Mouse (Mus musculus): ENCODE measurements around the gene Rfc2.
A peak's percentile ranks its signal among the peaks of the same experiment; 100 is the strongest.

Rfc2 gene

GRCm38 (mm10) chr5:134607121-134607520 lies 26.0 kb downstream of the Rfc2 start:
- DNase-seq (ENCODE audit: low read depth, low spot score) = no peak

GRCm38 (mm10) chr5:134609916-134610643 lies 28.9 kb downstream of the Rfc2 start:
- DNase-seq (ENCODE audit: low read depth, low spot score) = no peak

DNA sequence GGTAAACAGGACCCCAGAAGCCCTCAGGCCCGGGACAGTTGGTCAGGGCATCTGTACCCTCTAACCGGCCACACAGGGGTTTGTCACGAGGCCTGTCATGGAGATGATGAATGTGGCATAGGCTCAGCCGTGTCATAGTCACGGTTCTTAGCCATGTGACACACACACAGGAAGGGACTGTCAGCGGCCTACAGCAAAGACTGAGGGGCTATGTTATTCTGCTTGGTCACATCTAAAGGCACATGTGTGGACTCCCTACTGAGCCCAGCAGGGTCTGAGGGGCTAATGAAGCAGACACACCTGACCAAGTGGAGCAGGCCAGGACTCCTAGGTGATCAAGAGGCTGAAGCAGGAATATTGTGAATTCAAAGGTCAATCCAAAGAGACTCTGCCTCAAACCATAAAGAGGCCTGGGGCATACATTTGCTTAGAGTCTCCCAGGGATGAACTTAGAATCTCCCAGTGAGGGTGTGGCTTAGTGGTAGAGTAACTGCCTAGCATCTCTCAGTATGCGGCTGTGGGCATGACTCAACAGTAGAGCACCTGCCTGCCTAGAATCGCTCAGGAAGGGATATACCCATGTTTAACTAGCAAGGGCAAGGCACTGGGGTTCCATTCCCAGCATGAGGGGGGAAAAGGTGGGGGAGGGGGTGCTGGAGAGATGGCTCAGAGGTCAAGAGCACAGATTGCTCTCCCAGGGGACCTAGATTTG lies 30.8 kb downstream of the Rfc2 start:
- no peak for DNase-seq (ENCODE audit: low read depth, low spot score)

DNA sequence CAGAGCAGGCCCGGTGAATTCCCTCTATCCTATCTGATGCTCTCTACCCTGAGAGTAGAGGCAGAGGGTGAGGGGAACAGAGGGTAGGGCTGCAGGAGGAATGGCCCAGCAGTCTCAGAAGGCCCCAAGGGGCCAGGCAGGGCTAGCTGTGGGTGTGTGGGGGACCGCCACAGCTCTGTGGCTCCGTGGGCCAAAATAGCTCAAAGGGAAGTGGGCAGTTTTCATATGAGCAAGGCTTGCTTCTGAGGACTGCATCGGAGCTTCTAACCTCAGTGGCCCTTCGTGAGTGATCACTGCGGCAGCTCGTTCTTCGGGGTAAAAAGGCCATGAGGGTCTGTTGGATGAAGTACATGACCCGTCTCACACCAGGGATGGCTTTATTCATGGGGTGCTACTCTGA lies 32.6 kb downstream of the Rfc2 start:
- no peak for DNase-seq (ENCODE audit: low read depth, low spot score)

DNA sequence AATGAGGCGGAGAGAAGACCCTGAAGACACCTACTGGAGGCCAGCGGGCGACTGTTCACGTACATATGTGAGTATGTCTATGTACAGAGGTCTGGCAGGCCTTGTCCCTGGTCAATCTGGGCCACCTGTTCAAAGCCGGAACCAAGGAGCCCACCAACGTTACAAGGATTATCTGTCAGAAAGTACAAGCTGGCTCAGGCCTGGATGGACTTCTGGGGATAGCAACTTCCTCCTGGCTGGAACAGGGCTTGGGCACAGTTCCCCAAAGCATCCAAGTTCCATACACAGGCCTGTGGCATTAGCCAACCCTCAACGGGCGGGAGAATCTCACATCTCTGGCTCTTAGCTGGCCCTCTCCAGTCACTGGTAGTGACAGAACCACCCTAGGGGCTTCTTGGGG lies 33.1 kb downstream of the Rfc2 start:
- no peak for DNase-seq (ENCODE audit: low read depth, low spot score)

DNA sequence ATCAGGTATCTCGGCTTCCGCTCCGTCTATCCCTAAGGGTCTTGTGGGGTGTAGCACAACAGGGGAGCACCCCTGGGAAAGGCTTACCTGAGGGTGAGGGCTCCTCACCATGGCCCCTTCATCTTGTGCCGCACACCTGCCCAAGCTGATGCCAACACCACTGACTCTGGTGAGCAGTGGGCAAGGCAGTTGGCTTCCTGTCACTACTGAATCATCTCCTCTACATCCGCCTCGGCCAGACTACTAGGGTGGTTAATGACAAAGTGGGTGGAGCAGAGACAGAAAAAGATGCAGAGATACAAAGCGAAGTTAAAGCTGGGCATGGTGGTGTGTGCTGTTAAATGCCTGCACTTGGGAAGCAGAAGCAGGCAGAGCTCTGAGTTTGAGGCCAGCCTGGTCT lies 33.6 kb downstream of the Rfc2 start, which contains the start of gene Lat2:
Gene Lat2, minus strand, starts transcription at position 224 of the 400 bp plus-strand sequence.
- DNase-seq (ENCODE audit: low read depth, low spot score) = no peak

- DNase-seq (ENCODE audit: low read depth, low spot score) = no peak
Measured at GRCm38 (mm10) chr5:134615380-134615779, 34.2 kb downstream of the Rfc2 start.

DNA sequence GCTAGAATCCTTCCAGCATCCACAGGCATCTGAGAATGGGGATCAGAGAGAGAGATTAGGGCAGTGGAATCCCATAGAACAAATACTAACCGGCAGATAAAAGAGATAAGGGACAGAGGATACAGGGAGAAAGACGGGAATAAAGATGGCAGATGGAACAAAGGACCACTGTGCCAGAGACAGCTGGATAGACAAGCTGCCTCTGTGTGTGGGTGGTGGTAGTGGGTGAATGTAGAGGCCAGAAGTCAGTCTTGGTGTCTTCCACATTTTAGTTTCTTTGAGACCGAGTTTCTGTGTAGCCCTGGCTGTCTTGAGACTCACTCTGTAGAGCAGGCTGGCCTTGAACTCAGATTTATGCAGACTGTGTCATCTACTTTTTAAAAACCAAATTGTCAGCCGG lies 34.6 kb downstream of the Rfc2 start:
- no peak for DNase-seq (ENCODE audit: low read depth, low spot score)

DNA sequence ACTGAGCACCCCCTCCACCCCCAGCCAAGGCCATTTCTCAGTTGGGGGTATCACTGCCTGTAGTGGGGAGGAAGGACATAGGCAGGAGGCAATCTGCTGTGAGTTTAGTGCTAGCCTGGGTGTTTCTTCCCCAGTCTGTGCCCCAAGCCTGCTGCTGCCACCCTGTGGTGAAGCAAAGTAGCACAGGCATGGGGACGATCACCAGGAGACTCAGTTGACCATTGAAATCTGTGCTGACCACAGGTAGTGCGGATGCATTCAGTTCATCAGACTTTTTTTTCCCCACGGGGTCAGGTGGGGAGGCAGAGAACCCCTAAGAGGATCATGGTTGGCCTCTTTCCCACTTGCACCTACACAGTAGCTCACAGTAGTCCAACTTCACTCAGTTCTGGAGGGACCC lies 35.9 kb downstream of the Rfc2 start:
- no peak for DNase-seq (ENCODE audit: low read depth, low spot score)

- no peak for DNase-seq (ENCODE audit: low read depth, low spot score)
Measured at GRCm38 (mm10) chr5:134620457-134620856, 39.3 kb downstream of the Rfc2 start.

DNA sequence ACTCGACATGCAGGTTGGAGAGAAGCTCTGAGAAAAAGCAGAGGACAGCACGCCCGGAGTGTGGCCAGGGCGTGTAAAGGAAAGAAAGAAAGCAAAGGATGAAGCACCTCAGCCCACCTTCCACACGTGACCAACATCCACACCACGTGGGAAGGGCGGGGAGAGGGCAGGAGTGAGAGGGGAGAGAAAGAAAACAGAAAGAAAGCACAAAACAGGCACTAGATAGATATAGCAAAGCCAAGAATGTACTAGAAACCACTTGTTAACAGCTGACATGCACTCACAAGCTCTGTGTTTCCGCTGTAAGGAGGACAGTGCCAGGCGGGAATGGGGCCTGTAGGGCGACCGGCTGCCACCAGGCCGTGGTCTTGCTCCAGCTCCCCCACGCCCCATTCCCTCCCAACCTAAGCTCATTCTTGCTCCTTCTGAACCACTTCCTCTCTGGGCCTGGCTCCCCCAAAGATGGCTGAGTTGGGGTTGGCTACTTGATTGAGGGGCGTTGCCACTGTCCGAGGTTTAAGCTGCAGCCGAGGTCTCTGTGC lies 40.0 kb downstream of the Rfc2 start:
- no peak for DNase-seq (ENCODE audit: low read depth, low spot score)

- no peak for DNase-seq (ENCODE audit: low read depth, low spot score)
Measured at GRCm38 (mm10) chr5:134622069-134622468, 40.9 kb downstream of the Rfc2 start.

GRCm38 (mm10) chr5:134629508-134629907 lies 48.3 kb downstream of the Rfc2 start:
- DNase-seq (ENCODE audit: low read depth, low spot score) = no peak

DNA sequence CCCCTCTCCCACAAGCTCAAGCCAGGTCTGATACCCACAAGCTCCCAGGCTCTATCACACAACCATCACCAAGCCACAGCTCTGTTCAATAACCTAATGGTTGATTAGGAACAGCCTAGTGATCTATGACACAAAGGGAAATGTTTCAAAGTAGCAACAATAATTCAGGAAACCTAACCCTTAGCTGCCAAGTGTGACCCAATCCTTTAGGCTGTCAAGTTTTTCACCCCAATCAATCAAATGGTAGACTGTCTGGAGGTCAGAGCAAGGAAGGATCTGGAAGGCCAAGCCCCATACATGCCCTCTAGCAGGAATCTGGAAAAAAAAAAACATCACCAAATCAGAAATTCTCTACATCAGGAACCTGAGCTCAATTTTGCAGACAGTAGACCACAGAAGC lies 49.7 kb downstream of the Rfc2 start:
- DNase-seq (ENCODE audit: low read depth, low spot score) = no peak

DNA sequence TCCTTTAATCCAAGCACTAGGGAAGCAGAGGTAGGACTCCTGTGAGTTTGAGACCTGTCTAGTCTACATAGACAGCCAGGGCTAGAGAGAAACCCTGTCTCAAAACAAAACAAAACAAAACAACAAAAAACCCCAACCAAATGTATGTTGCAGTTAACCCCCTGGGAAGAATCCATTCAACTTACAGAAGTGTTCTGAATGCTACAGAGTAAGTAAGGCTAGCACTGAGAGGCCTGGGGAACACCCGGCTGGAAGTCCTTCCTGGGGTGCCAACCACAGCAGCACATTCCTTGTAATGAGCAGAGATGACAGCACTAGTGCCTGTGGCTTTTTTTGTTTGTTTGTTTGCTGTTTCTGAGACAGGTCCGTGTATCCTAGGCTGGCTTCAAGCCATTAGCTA lies 51.7 kb downstream of the Rfc2 start:
- no peak for DNase-seq (ENCODE audit: low read depth, low spot score)

- no peak for DNase-seq (ENCODE audit: low read depth, low spot score)
Measured at GRCm38 (mm10) chr5:134637820-134638367, 56.7 kb downstream of the Rfc2 start.

DNA sequence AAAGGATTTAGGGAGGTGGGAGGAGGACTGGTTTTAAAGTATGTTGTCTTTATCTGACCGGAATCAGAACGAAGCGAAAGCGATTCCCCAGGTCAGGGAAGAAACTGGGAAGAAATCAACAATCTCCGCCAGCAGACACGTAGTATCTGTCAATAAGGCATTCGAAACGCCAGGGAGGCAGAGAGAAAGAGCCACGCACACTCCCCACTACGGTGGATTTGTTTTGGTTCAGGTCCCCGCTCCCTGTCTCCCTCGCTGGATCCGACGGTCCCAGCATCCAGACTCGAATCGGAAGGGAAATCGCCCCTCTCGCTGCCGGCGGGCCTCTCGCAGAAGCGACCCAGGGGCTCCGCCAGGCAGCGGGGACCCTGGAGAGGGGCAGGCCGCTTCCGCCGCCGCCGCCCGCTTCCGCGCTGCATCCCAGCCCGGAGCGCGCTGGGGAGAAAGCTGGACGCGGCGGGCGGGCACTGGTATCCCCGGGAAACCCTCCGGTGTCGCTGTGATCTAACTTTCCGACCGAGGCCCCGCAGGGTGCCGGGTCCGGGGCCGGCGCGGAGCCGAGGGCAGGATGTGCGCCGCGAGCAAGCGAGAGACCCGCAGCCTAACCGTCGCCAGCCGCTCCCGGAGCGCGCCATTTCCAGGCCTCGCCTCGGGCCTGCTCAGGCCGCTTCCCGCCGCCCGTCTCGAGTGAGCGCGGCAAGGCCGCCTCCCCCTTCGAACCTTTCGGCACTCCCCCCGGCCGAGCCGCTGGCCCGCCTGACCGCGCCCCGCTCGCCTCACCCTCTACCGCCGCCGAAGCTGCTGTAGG lies 57.5 kb downstream of the Rfc2 start:
- no peak for DNase-seq (ENCODE audit: low read depth, low spot score)

- peak; percentile 96 for DNase-seq (ENCODE audit: low read depth, low spot score)
Measured at GRCm38 (mm10) chr5:134639269-134639682, 58.1 kb downstream of the Rfc2 start, which contains the start of gene Eif4h. Gene Eif4h, minus strand, starts transcription at chr5:134639490.

DNA sequence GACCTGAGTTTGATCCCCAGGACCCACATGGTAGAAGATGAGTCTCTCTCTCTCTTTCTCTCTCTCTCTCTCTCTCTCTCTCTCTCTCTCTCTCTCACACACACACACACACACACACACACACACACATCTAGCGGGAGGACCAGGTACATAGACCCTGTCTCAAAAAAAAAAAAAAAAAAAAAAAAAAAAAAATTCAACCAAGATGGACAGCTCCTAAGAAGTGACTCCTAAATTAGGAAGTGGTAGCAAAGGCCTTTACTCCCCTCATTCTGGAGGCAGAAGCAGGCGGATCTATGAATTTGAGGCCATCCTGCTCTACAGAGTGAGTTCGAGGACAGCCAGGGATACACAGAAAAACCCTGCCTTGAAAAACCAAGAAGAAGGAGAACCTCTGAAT lies 59.2 kb downstream of the Rfc2 start:
- no peak for DNase-seq (ENCODE audit: low read depth, low spot score)

DNA sequence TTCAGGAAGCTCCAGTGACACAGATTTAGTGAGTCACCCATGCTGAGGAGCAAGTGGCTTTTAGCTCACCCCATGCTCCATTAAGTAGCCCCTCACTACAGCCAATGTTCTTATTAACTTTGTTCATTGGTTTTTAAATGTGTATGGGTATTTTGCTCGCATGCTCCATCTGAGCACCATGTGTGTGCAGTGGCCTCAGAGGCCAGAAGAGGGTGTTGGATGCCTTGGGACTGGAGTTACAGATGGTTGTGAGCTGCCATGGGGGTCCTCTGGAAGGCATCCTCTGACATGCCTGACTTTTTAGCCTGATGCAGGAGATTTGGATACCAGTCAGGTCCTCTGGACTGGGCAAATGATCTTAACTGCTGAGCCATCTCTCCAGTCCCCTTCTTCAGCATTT lies 63.0 kb downstream of the Rfc2 start:
- no peak for DNase-seq (ENCODE audit: low read depth, low spot score)

GRCm38 (mm10) chr5:134644643-134645118 lies 63.5 kb downstream of the Rfc2 start:
- DNase-seq (ENCODE audit: low read depth, low spot score) = no peak

- no peak for DNase-seq (ENCODE audit: low read depth, low spot score)
Measured at GRCm38 (mm10) chr5:134646461-134646860, 65.3 kb downstream of the Rfc2 start.

Data from embryo, embryonic 11.5 days (tissue).